Mouse (Mus musculus) neural tube, embryonic 13.5 days (tissue): ENCODE results near the gene Hipk4. TPM values are rescaled to one million over a fixed set of nuclear protein-coding genes. Genes with fewer than 3 reads are reported as not detected.

Experiments used
- ATAC-seq: fragments of 200-750 bp; cut with Nextera tagmentation; 2 replicates; pipeline ENCODE4 v1.8.0; 2017; ENCODE audit warnings: low read depth, mild to moderate bottlenecking, moderate TSS enrichment, moderate library complexity
- H3K27ac ChIP-seq: fragments of 300-500 bp; sonication (generic); replicated peaks from 2 replicates; pipeline ENCODE4 v1.5.1; 2015; ENCODE audit warnings: moderate library complexity, mild to moderate bottlenecking, inconsistent platforms
- H3K27me3 ChIP-seq: fragments of 300-500 bp; sonication (generic); 2 replicates; pipeline ENCODE4 v1.6.1; 2015; ENCODE audit warnings: mild to moderate bottlenecking, inconsistent platforms
- H3K36me3 ChIP-seq: fragments of 300-500 bp; sonication (generic); 2 replicates; pipeline ENCODE4 v1.6.1; 2015; ENCODE audit warnings: mild to moderate bottlenecking, inconsistent platforms
- H3K4me1 ChIP-seq: fragments of 300-500 bp; sonication (generic); replicated peaks from 2 replicates; pipeline ENCODE4 v1.6.1; 2015; ENCODE audit warnings: inconsistent platforms
- H3K4me2 ChIP-seq: fragments of 300-500 bp; sonication (generic); 2 replicates; pipeline ENCODE4 v1.6.1; 2015; ENCODE audit warnings: inconsistent platforms, mild to moderate bottlenecking, moderate library complexity
- H3K4me3 ChIP-seq: fragments of 300-500 bp; sonication (generic); 2 replicates; pipeline ENCODE4 v1.5.1; 2015; ENCODE audit warnings: mild to moderate bottlenecking, inconsistent platforms
- H3K9ac ChIP-seq: fragments of 300-500 bp; sonication (generic); 2 replicates; pipeline ENCODE4 v1.6.1; 2015; ENCODE audit warnings: moderate library complexity, mild to moderate bottlenecking, inconsistent platforms
- H3K9me3 ChIP-seq: fragments of 300-500 bp; sonication (generic); 2 replicates; pipeline ENCODE4 v1.6.1; 2016; ENCODE audit warnings: inconsistent platforms
- WGBS: fragments of 180-500 bp; shearing (Covaris S2); methylation state at CpG from one replicate; pipeline ENCODE4 v1.1.7; 2015; 5-methylcytosine and 5-hydroxymethylcytosine counted together
- polyA plus RNA-seq: library from polyadenylated mRNA; unstranded; fragments of >200 nt; fragmentation: Nextera tagmentation; extraction: Ambion mirVana; gene quantifications from 2 replicates; pipeline ENCODE4 v1.2.1, GENCODE M21; 2015

Gene Hipk4
- polyA plus RNA-seq, 1 experiment from 2014 or later = 0.71 TPM

- Histone ChIP-seq H3K4me2 (no peak overlapping the region), H3K36me3 (peaks cover 53% of the 10 kb centered on the region), H3K4me3 (no peak overlapping the region), H3K4me1 (no peaks in the 10 kb centered on the region), H3K9me3 (no peaks in the 10 kb centered on the region), H3K9ac (no peak overlapping the region), H3K27me3 (no peaks in the 10 kb centered on the region), H3K27ac (no peak overlapping the region)
- WGBS = 83% methylated on average over 21 of the region's 21 CpGs
- no peak for ATAC-seq
Observed at GRCm38 (mm10) chr7:27529070-27529469, 6.0 kb downstream of the Hipk4 start.

GRCm38 (mm10) chr7:27530937-27531336 lies 7.9 kb downstream of the Hipk4 start:
- Histone ChIP-seq H3K27ac (no peak overlapping the region), H3K27me3 (no peaks in the 10 kb centered on the region), H3K4me1 (no peaks in the 10 kb centered on the region), H3K9me3 (no peaks in the 10 kb centered on the region), H3K4me3 (no peak overlapping the region), H3K36me3 (peaks cover 70% of the 10 kb centered on the region), H3K9ac (no peak overlapping the region), H3K4me2 (no peak overlapping the region)
- ATAC-seq = no peak
- WGBS = 71% methylated on average over 3 of the region's 3 CpGs

GRCm38 (mm10) chr7:27531707-27532106 lies 8.6 kb downstream of the Hipk4 start:
- WGBS = 85% methylated on average over 10 of the region's 10 CpGs
- Histone ChIP-seq H3K27me3 (no peaks in the 10 kb centered on the region), H3K4me1 (no peaks in the 10 kb centered on the region), H3K27ac (no peak overlapping the region), H3K9ac (no peak overlapping the region), H3K4me2 (no peak overlapping the region), H3K9me3 (no peaks in the 10 kb centered on the region), H3K36me3 (peaks cover 78% of the 10 kb centered on the region), H3K4me3 (no peak overlapping the region)
- no peak for ATAC-seq

GRCm38 (mm10) chr7:27532480-27533050 lies 9.5 kb downstream of the Hipk4 start:
- peaks cover 86% of the 10 kb centered on the region for H3K36me3 ChIP-seq

GRCm38 (mm10) chr7:27535386-27535785 lies 12.3 kb downstream of the Hipk4 start:
- H3K4me2 ChIP-seq = no peak overlapping the region
- H3K36me3 ChIP-seq = peaks cover 94% of the 10 kb centered on the region
- 85% methylated on average over 2 of the region's 2 CpGs for whole genome bisulfite sequencing
- ATAC-seq = no peak
- H3K27me3 ChIP-seq = no peaks in the 10 kb centered on the region
- no peaks in the 10 kb centered on the region for H3K4me1 ChIP-seq
- H3K4me3 ChIP-seq = no peak overlapping the region
- no peak overlapping the region for H3K9ac ChIP-seq
- no peak overlapping the region for H3K27ac ChIP-seq
- H3K9me3 ChIP-seq = no peaks in the 10 kb centered on the region

More at GRCm38 (mm10) chr7:27532480-27533050, 9.5 kb downstream of the Hipk4 start:
- no peaks in the 10 kb centered on the region for H3K4me1 ChIP-seq
- no peak overlapping the region for H3K4me2 ChIP-seq
- no peaks in the 10 kb centered on the region for H3K9me3 ChIP-seq
- 91% methylated on average over 9 of the region's 9 CpGs for WGBS
- H3K27me3 ChIP-seq = no peaks in the 10 kb centered on the region
- H3K9ac ChIP-seq = no peak overlapping the region
- ATAC-seq = no peak
- no peak overlapping the region for H3K4me3 ChIP-seq
- H3K27ac ChIP-seq = no peak overlapping the region

- no peak overlapping the region for H3K4me2 ChIP-seq
- no peak overlapping the region for H3K4me3 ChIP-seq
- no peaks in the 10 kb centered on the region for H3K9me3 ChIP-seq
- no peaks in the 10 kb centered on the region for H3K27me3 ChIP-seq
- H3K36me3 ChIP-seq = peaks cover 90% of the 10 kb centered on the region
- WGBS = 88% methylated on average over 6 of the region's 6 CpGs
- no peak for ATAC-seq
- H3K9ac ChIP-seq = no peak overlapping the region
- H3K27ac ChIP-seq = no peak overlapping the region
- H3K4me1 ChIP-seq = peaks cover 8% of the 10 kb centered on the region
Observed at GRCm38 (mm10) chr7:27536618-27537017, 13.6 kb downstream of the Hipk4 start.

GRCm38 (mm10) chr7:27537998-27538397 lies 14.9 kb downstream of the Hipk4 start:
- no peak for ATAC-seq
- no peaks in the 10 kb centered on the region for H3K27me3 ChIP-seq
- H3K9ac ChIP-seq = no peak overlapping the region
- H3K36me3 ChIP-seq = peaks cover 76% of the 10 kb centered on the region
- H3K9me3 ChIP-seq = no peaks in the 10 kb centered on the region
- no peak overlapping the region for H3K4me2 ChIP-seq
- no peak overlapping the region for H3K4me3 ChIP-seq
- peaks cover 15% of the 10 kb centered on the region for H3K4me1 ChIP-seq
- 86% methylated on average over 8 of the region's 8 CpGs for WGBS
- H3K27ac ChIP-seq = no peak overlapping the region

GRCm38 (mm10) chr7:27538797-27539196 lies 15.7 kb downstream of the Hipk4 start:
- 85% methylated on average over 2 of the region's 2 CpGs for WGBS

GRCm38 (mm10) chr7:27540521-27540920 lies 17.5 kb downstream of the Hipk4 start:
- 87% methylated on average over 2 of the region's 2 CpGs for WGBS
- Histone ChIP-seq H3K27ac (no peak overlapping the region), H3K9ac (no peak overlapping the region), H3K9me3 (no peaks in the 10 kb centered on the region), H3K4me1 (peaks cover 15% of the 10 kb centered on the region), H3K36me3 (peaks cover 54% of the 10 kb centered on the region), H3K4me3 (no peak overlapping the region), H3K27me3 (no peaks in the 10 kb centered on the region), H3K4me2 (no peak overlapping the region)
- no peak for ATAC-seq

More at GRCm38 (mm10) chr7:27538797-27539196, 15.7 kb downstream of the Hipk4 start:
- Histone ChIP-seq H3K4me2 (no peak overlapping the region), H3K4me3 (no peak overlapping the region), H3K36me3 (peaks cover 68% of the 10 kb centered on the region), H3K9me3 (no peaks in the 10 kb centered on the region), H3K27me3 (no peaks in the 10 kb centered on the region), H3K27ac (no peak overlapping the region), H3K9ac (no peak overlapping the region), H3K4me1 (peaks cover 15% of the 10 kb centered on the region)
- ATAC-seq = no peak

GRCm38 (mm10) chr7:27540935-27541334 lies 17.9 kb downstream of the Hipk4 start:
- no peaks in the 10 kb centered on the region for H3K9me3 ChIP-seq
- peaks cover 50% of the 10 kb centered on the region for H3K36me3 ChIP-seq
- peaks cover 15% of the 10 kb centered on the region for H3K4me1 ChIP-seq
- H3K27me3 ChIP-seq = no peaks in the 10 kb centered on the region
- H3K4me3 ChIP-seq = no peak overlapping the region
- ATAC-seq = no peak
- H3K4me2 ChIP-seq = no peak overlapping the region
- 87% methylated on average over 6 of the region's 6 CpGs for WGBS
- peak overlapping the region; percentile 81; the same call in 1 of the 2 replicates for H3K9ac ChIP-seq
- H3K27ac ChIP-seq = no peak overlapping the region

GRCm38 (mm10) chr7:27541431-27541830 lies 18.4 kb downstream of the Hipk4 start:
- Histone ChIP-seq H3K27me3 (no peaks in the 10 kb centered on the region), H3K36me3 (peaks cover 45% of the 10 kb centered on the region), H3K4me2 (peak overlapping the region; percentile 83), H3K27ac (0 out of 2 replicates have a peak overlapping the region, but pooled peaks have one; percentile 34), H3K4me1 (peaks cover 15% of the 10 kb centered on the region), H3K4me3 (peak overlapping the region; percentile 59), H3K9ac (peak overlapping the region; percentile 81), H3K9me3 (no peaks in the 10 kb centered on the region)
- ATAC-seq = peak; percentile 50
- WGBS = 58% methylated on average over 16 of the region's 16 CpGs

- Histone ChIP-seq H3K4me2 (peak overlapping the region; percentile 83), H3K36me3 (peaks cover 40% of the 10 kb centered on the region), H3K27me3 (no peaks in the 10 kb centered on the region), H3K4me1 (peaks cover 15% of the 10 kb centered on the region), H3K9ac (peak overlapping the region; percentile 81), H3K4me3 (peak overlapping the region; percentile 59), H3K27ac (0 out of 2 replicates have a peak overlapping the region, but pooled peaks have one; percentile 34), H3K9me3 (no peaks in the 10 kb centered on the region)
- 59% methylated on average over 5 of the region's 5 CpGs for WGBS
- ATAC-seq = peak; percentile 8; the same call in 1 of the 2 replicates
Observed at GRCm38 (mm10) chr7:27541922-27542321, 18.9 kb downstream of the Hipk4 start.
